Mouse (Mus musculus): ENCODE measurements around the gene Gng4. TPM values are rescaled to one million over a fixed set of nuclear protein-coding genes. Genes with fewer than 3 reads are reported as not detected.
A peak's percentile ranks its signal among the peaks of the same experiment; 100 is the strongest.

The Gng4 gene
- polyA plus RNA-seq, 1 experiment from 2014 or later, result 2.6 TPM

DNA sequence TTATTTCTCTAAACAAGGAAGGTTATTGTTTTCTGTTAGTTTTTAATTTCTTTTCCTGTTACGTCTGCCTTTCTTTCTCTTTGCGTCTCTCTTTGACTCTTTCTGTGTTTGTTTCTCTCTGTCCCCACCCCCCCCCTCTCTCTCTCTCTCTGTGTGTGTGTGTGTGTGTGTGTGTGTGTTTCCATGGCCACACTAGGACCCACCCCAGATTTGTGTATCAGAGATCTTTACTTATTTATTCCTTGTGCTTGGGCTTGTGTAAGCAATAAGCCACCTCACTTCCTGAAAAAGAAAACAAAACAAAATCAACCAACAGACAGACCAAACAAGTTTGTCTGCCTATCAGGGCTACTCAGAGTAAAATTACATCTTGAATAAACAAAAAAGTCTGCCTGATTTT is 82.5 kb downstream of the Gng4 start:
- Histone ChIP-seq H3K4me2 (replicated peaks; ENCODE audit: low read depth, low read length) (no peak overlapping the region), H3K9ac (ENCODE audit: low read depth, low read length) (no peak overlapping the region), H3K36me3 (ENCODE audit: control insufficient read depth, insufficient read depth, low read length) (no peaks in the 10 kb centered on the region), H3K27ac (ENCODE audit: low read depth, low read length) (no peak overlapping the region), H3K4me1 (replicated peaks; ENCODE audit: control insufficient read depth, insufficient read depth, low read length) (no peaks in the 10 kb centered on the region), H3K4me3 (ENCODE audit: low read depth, low read length) (no peak overlapping the region), H3K9me3 (ENCODE audit: control insufficient read depth, low read length) (no peaks in the 10 kb centered on the region), H3K27me3 (ENCODE audit: control insufficient read depth, insufficient read depth, low read length) (no peaks in the 10 kb centered on the region)
- WGBS, result 76% methylated on average over 2 of the region's 2 CpGs
- no peak for DNase-seq (ENCODE audit: low spot score)
- no peak for ATAC-seq (ENCODE audit: low FRiP score)

DNA sequence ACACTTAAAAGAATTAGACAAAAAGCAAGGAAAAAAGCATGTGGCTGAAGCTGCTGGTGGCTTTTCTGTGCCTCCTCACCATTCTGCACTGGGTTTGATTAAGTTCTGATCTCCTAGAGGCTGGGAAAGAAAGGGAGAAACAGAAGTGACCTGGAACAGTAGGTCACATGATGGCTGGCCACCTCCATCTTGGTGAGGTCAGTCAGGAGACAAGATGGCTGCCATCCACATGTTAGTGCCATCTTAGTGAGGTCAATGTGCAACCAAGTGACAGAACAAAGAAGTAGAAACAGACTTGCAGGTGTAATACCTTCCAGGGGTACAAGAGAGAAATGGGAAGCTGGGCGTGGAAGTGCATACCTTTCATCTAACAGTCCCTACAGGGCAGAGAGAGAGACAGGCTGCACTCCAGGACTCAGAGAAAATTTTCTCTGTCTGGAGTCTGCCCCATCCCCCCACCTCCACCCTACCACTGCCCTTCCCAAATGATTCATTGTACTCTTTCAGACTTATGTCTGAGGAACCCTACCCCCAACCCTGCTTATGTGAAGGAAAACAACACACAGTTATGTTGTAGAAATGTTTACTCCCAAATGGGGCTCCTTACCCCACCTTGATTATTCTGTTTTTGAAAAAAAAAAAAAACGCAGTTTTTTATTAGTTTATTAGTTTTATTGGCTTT is 83.4 kb downstream of the Gng4 start:
- 82% methylated on average over 2 of the region's 2 CpGs for WGBS
- DNase-seq (ENCODE audit: low spot score) (peak; percentile 13), ATAC-seq (ENCODE audit: low FRiP score) (peak; percentile 46; the same call in 1 of the 2 replicates)
- Histone ChIP-seq H3K36me3 (ENCODE audit: control insufficient read depth, insufficient read depth, low read length) (no peaks in the 10 kb centered on the region), H3K4me1 (replicated peaks; ENCODE audit: control insufficient read depth, insufficient read depth, low read length) (no peaks in the 10 kb centered on the region), H3K27ac (ENCODE audit: low read depth, low read length) (no peak overlapping the region), H3K27me3 (ENCODE audit: control insufficient read depth, insufficient read depth, low read length) (no peaks in the 10 kb centered on the region), H3K4me2 (replicated peaks; ENCODE audit: low read depth, low read length) (no peak overlapping the region), H3K9me3 (ENCODE audit: control insufficient read depth, low read length) (no peaks in the 10 kb centered on the region), H3K9ac (ENCODE audit: low read depth, low read length) (no peak overlapping the region), H3K4me3 (ENCODE audit: low read depth, low read length) (no peak overlapping the region)

DNA sequence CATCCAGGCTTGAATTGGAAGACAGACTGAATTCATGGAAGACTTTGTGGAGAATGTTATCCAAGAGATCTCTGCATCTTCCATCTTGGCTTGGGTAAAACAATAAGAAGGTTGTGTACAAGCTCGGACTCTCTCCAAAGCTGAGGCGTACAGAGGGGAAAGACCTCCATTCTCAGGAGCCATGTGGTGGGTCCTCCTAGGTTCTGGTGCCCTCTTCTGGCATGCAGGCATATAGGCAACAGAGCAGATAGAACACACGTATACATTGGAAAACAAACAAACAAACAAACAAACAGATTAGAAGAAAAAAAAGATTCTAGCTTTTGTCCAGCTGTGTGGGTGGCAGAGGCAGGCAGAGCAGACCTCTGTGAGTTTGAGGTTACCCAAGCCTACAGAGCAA is 84.1 kb downstream of the Gng4 start:
- ATAC-seq (ENCODE audit: low FRiP score), result peak; percentile 87
- H3K9ac ChIP-seq (ENCODE audit: low read depth, low read length), result no peak overlapping the region
- WGBS, result 28% methylated on average over 3 of the region's 3 CpGs

More for the DNA sequence above, 84.1 kb downstream of the Gng4 start:
- Histone ChIP-seq H3K4me1 (replicated peaks; ENCODE audit: control insufficient read depth, insufficient read depth, low read length) (no peaks in the 10 kb centered on the region), H3K9me3 (ENCODE audit: control insufficient read depth, low read length) (no peaks in the 10 kb centered on the region), H3K4me3 (ENCODE audit: low read depth, low read length) (no peak overlapping the region), H3K27me3 (ENCODE audit: control insufficient read depth, insufficient read depth, low read length) (no peaks in the 10 kb centered on the region), H3K4me2 (replicated peaks; ENCODE audit: low read depth, low read length) (no peak overlapping the region), H3K36me3 (ENCODE audit: control insufficient read depth, insufficient read depth, low read length) (no peaks in the 10 kb centered on the region), H3K27ac (ENCODE audit: low read depth, low read length) (no peak overlapping the region)
- DNase-seq (ENCODE audit: low spot score), result peak; percentile 43

Other genes starting within 250 kb of the Gng4 start
- gene Lyst, start 193.7 kb upstream of the Gng4 start, polyA plus RNA-seq (2014; fragmentation: Nextera tagmentation; extraction: Ambion mirVana), result 1.9 and 4.7 TPM in 2 replicates
- gene B3galnt2, start 170.4 kb downstream of the Gng4 start, polyA plus RNA-seq (2014; fragmentation: Nextera tagmentation; extraction: Ambion mirVana), result 33.0 and 34.1 TPM in 2 replicates

Measured in hindbrain, embryonic 11.5 days (tissue).